Mouse (Mus musculus) macrophage (primary cell): ENCODE results near the gene Chst11. TPM values are rescaled to one million over a fixed set of nuclear protein-coding genes. Genes with fewer than 3 reads are reported as not detected.

Source experiments
- H3K27ac ChIP-seq: fragments of 350-480 bp; formaldehyde crosslinking; 2 replicates; pipeline ENCODE4 v1.9.0; 2021
- H3K36me3 ChIP-seq: fragments of 350-480 bp; formaldehyde crosslinking; 2 replicates; pipeline ENCODE4 v1.9.0; 2021; ENCODE audit errors: inconsistent target
- H3K4me3 ChIP-seq: fragments of 350-480 bp; formaldehyde crosslinking; 2 replicates; pipeline ENCODE4 v1.9.0; 2021; ENCODE audit errors: inconsistent target
- H3K79me2 ChIP-seq: fragments of 350-480 bp; formaldehyde crosslinking; 2 replicates; pipeline ENCODE4 v1.9.0; 2021; ENCODE audit errors: inconsistent target
- WGBS: methylation state at CpG from one replicate; pipeline ENCODE4 v1.1.7; 2026; ENCODE audit warnings: inconsistent platforms; ENCODE audit not compliant: missing documents; 5-methylcytosine and 5-hydroxymethylcytosine counted together
- polyA plus RNA-seq: library from polyadenylated mRNA; stranded (reverse); fragments of 250-400 nt; gene quantifications from 3 replicates; pipeline ENCODE4 v1.2.4, GENCODE M21; 2018; ENCODE audit warnings: inconsistent platforms

The Chst11 gene
- polyA plus RNA-seq, 1 experiment from 2014 or later: 10.6 TPM

DNA sequence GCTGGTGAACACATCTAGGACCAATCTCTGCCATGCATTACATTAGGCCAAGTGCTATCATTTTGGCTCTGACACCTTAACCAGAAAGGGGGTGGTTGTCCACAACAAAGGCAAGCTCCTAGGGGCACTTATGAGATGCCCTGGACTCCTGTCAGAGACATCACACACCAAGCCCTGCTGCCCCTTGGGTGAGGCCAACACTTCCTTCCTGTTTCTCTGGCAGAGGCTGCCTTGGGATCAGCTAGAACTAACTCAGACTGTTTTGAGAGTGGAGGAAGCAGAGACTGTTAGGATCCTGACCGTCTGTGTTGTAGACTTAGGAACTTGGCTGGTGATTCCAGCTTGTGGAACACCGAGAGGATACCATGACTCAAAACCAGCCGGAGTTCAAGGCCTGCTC is 248.7 kb downstream of the Chst11 start:
- WGBS: 27% methylated on average over 3 of the region's 3 CpGs
- H3K27ac ChIP-seq: peak overlapping the region; percentile 16; the same call in 1 of the 2 replicates
- no peaks in the 10 kb centered on the region for H3K79me2 ChIP-seq
- H3K36me3 ChIP-seq: 0 out of 2 replicates have a peak, but pooled peaks cover 7% of the 10 kb centered on the region
- H3K4me3 ChIP-seq: no peak overlapping the region

DNA sequence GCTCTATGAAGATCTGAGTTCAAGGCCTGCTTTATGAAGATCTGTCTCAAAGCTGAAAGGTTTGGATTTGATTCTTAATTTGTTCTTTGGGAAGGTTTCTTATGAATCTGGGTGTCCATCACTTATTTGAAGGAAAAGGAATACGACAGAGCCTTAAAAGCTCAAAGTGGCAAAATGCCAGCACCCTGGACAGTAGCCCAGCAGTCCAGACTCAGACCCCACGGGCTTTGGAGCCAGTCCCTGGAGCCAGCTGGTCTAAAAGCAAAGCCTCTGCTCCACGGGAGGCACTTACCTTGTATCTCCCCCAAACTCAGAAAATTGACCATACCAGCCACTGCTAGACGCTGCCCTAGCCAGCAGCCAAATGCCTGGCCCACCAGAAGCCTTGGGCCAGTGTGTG is 249.1 kb downstream of the Chst11 start:
- H3K79me2 ChIP-seq: no peaks in the 10 kb centered on the region
- peak overlapping the region; percentile 16; the same call in 1 of the 2 replicates for H3K27ac ChIP-seq
- 76% methylated on average over 4 of the region's 4 CpGs for WGBS
- H3K36me3 ChIP-seq: 0 out of 2 replicates have a peak, but pooled peaks cover 7% of the 10 kb centered on the region
- H3K4me3 ChIP-seq: no peak overlapping the region

DNA sequence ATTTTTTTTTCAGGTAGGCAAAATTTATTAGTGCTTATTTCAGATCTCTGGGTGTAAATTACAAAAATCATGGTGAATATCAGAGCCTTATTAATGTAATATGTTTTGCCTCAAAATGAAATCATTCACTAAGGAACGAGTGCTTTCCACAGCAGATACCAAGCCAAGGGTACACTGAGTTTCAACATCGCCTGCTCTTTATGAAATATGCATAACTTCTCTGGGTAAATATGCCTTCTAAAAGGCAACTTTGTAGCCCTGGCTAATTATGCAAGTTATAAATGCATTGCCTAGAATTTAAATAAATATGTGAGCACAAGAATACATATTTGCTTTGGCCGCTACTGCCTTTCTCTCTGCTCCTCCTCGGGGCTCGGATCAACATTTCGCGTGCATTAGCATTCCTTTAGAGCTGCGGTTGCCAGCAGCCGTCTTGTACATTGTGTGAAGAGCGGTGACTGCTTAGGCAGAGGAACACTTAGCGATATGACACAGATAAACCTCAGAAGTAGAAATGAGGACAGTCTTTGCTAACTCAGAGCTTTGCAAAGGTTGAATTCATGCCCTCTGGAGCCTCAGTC is 256.9 kb downstream of the Chst11 start:
- no peak overlapping the region for H3K4me3 ChIP-seq
- no peaks in the 10 kb centered on the region for H3K79me2 ChIP-seq
- H3K36me3 ChIP-seq: peaks cover 16% of the 10 kb centered on the region; the same call in 1 of the 2 replicates
- no peak overlapping the region for H3K27ac ChIP-seq
- 94% methylated on average over 11 of the region's 11 CpGs for WGBS

DNA sequence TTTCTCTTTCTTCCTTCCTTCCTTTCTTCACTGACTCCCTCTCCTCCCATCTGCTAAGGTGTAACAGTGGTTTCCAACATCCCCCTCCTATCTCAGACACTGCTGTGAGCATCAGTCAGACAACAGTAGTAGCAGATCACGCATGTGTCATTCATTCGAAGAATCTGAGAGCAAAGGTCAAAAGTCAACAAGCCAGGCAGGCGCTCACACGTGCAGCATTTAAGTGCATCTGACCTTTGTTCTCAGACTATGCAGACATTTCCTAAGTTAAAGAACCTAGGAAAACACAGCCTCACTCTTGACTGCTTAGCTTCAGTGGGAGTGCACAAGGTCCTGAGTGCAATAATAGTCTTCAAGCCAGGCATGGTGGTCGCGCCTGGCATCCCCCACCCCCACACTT is 258.8 kb downstream of the Chst11 start:
- H3K4me3 ChIP-seq: no peak overlapping the region
- H3K79me2 ChIP-seq: no peaks in the 10 kb centered on the region
- peaks cover 16% of the 10 kb centered on the region; the same call in 1 of the 2 replicates for H3K36me3 ChIP-seq
- WGBS: 92% methylated on average over 6 of the region's 6 CpGs
- H3K27ac ChIP-seq: no peak overlapping the region

Other genes with a start within 250 kb of the Chst11 start
- 8.4 to 14.1 TPM (median 8.8 TPM) in 3 replicates for gene Nfyb, start 221.4 kb upstream of the Chst11 start, polyA plus RNA-seq
- 84.0 to 182 TPM (median 96.0 TPM) in 3 replicates for gene Txnrd1, start 151.5 kb upstream of the Chst11 start, polyA plus RNA-seq
- 0.26 to 0.80 TPM (median 0.35 TPM) in 3 replicates for gene Eid3, start 118.9 kb upstream of the Chst11 start, polyA plus RNA-seq